Mouse (Mus musculus) cerebellum, adult 9-10 months (tissue): ENCODE results near the gene Spata13.

Experiments
- DNase-seq: peaks from one replicate; pipeline ENCODE4 v3.0.0; 2022

The Spata13 gene

GRCm38 (mm10) chr14:60633961-60634864, at the start of gene Spata13:
Gene Spata13, plus strand, starts transcription at chr14:60634001.
- peak; percentile 62 for DNase-seq

- DNase-seq, result no peak
Observed at GRCm38 (mm10) chr14:60586687-60587453, 46.9 kb upstream of the Spata13 start.

- DNase-seq, result no peak
Observed at GRCm38 (mm10) chr14:60589001-60589400, 44.8 kb upstream of the Spata13 start.

- no peak for DNase-seq
Observed at GRCm38 (mm10) chr14:60592339-60592738, 41.5 kb upstream of the Spata13 start.

- no peak for DNase-seq
Observed at GRCm38 (mm10) chr14:60592822-60593221, 41.0 kb upstream of the Spata13 start.

GRCm38 (mm10) chr14:60597571-60597970, 36.2 kb upstream of the Spata13 start:
- no peak for DNase-seq

- DNase-seq, result no peak
Observed at GRCm38 (mm10) chr14:60599044-60599443, 34.8 kb upstream of the Spata13 start.

- DNase-seq, result no peak
Observed at GRCm38 (mm10) chr14:60605564-60605963, 28.2 kb upstream of the Spata13 start.

GRCm38 (mm10) chr14:60606194-60606593, 27.6 kb upstream of the Spata13 start:
- DNase-seq, result no peak

- no peak for DNase-seq
Observed at GRCm38 (mm10) chr14:60607743-60608142, 26.1 kb upstream of the Spata13 start.

- DNase-seq, result no peak
Observed at GRCm38 (mm10) chr14:60609160-60609559, 24.6 kb upstream of the Spata13 start.

- DNase-seq, result no peak
Observed at GRCm38 (mm10) chr14:60612671-60613070, 21.1 kb upstream of the Spata13 start.

GRCm38 (mm10) chr14:60621076-60621475, 12.7 kb upstream of the Spata13 start:
- DNase-seq, result no peak

GRCm38 (mm10) chr14:60625486-60625885, 8.3 kb upstream of the Spata13 start:
- no peak for DNase-seq

- no peak for DNase-seq
Observed at GRCm38 (mm10) chr14:60629887-60630460, 3.8 kb upstream of the Spata13 start.

- no peak for DNase-seq
Observed at GRCm38 (mm10) chr14:60630981-60631380, 2.8 kb upstream of the Spata13 start.

- DNase-seq, result no peak
Observed at GRCm38 (mm10) chr14:60634877-60635771, 1.3 kb downstream of the Spata13 start.

GRCm38 (mm10) chr14:60635911-60636607, 2.3 kb downstream of the Spata13 start:
- no peak for DNase-seq

- DNase-seq, result no peak
Observed at GRCm38 (mm10) chr14:60636608-60636980, 2.8 kb downstream of the Spata13 start.

GRCm38 (mm10) chr14:60636996-60637395, 3.2 kb downstream of the Spata13 start:
- no peak for DNase-seq

GRCm38 (mm10) chr14:60638159-60638558, 4.4 kb downstream of the Spata13 start:
- no peak for DNase-seq

- DNase-seq, result no peak
Observed at GRCm38 (mm10) chr14:60639195-60639594, 5.4 kb downstream of the Spata13 start.
